Mouse (Mus musculus) brain, embryonic 14.5 days (tissue): ENCODE measurements at regions not wholly inside any gene's neighbourhood (a gene's known extent, or its start where the extent isn't known, plus 50 kb on each side); places are given as distances from the start of the nearest gene placed in this dataset.

ENCODE experiments used
- CTCF ChIP-seq: fragments of 200-500 bp; IDR thresholded peaks from 2 replicates; pipeline ENCODE4 v1.5.1; 2012; ENCODE audit warnings: inconsistent platforms, mild to moderate bottlenecking, moderate library complexity, borderline replicate concordance; ENCODE audit not compliant: insufficient read depth, insufficient read length; ENCODE audit errors: extremely low read depth
- POLR2A ChIP-seq: fragments of 200-500 bp; IDR thresholded peaks from 2 replicates; pipeline ENCODE4 v1.6.1; 2012; ENCODE audit warnings: mild to moderate bottlenecking, inconsistent platforms, borderline replicate concordance; ENCODE audit not compliant: poor library complexity, insufficient read depth, insufficient read length, severe bottlenecking; ENCODE audit errors: extremely low read depth

- TF ChIP-seq POLR2A = no peak
- TF ChIP-seq CTCF = no peak
These were observed 176.3 kb downstream of the Plod2 start for GRCm38 (mm10) chr9:92718337-92718736.
